Mouse (Mus musculus) small intestine, adult 2 months (tissue): Measurements from ENCODE around the gene Adamts12.

Source experiments
- CTCF ChIP-seq: fragments of 200-500 bp; IDR thresholded peaks from 2 replicates; pipeline ENCODE4 v1.5.1; 2012; ENCODE audit warnings: low read depth, mild to moderate bottlenecking, control low read depth, inconsistent platforms, low read length, moderate library complexity, mixed read lengths; ENCODE audit not compliant: insufficient replicate concordance, insufficient read length; ENCODE audit errors: extremely low read depth
- POLR2A ChIP-seq: fragments of 200-500 bp; IDR thresholded peaks from 2 replicates; pipeline ENCODE4 v1.6.1; 2012; ENCODE audit warnings: low read depth, mild to moderate bottlenecking, control low read depth, inconsistent platforms, low read length, moderate library complexity

- TF ChIP-seq POLR2A = no peak
- TF ChIP-seq CTCF = no peak
Observed at GRCm38 (mm10) chr15:11107376-11107775, 42.8 kb downstream of the Adamts12 start.
